Mouse (Mus musculus) fibroblast of lung, adult 2 months (primary cell): ENCODE data around the gene Rrp15.

Experiments
- DNase-seq: peaks from one replicate; pipeline ENCODE4 v3.0.0-alpha.2; 2011; ENCODE audit warnings: low read depth

Rrp15 gene

DNA sequence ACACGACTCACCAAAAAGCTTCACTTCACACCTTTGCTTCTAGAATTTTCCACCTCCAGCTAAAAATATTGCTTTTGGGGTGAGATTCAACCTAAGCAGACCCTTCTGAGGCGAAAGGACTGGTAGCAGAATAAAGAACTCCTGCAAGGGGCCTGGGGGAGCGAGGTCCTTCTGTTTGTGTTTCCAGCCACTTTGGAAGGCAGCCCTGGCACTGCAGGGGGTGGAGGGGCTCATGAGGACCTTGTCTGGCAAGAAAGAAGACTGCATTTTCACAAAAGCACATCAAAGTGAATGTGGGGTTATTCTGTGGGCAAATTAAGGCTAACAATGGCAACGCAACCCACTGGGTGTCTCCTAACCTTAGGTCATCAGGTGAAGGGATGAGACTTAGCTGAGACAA lies 76.0 kb downstream of the Rrp15 start:
- DNase-seq, result no peak
